ENCODE assay signal across 8 mouse cellular contexts in the genomic region with DNA sequence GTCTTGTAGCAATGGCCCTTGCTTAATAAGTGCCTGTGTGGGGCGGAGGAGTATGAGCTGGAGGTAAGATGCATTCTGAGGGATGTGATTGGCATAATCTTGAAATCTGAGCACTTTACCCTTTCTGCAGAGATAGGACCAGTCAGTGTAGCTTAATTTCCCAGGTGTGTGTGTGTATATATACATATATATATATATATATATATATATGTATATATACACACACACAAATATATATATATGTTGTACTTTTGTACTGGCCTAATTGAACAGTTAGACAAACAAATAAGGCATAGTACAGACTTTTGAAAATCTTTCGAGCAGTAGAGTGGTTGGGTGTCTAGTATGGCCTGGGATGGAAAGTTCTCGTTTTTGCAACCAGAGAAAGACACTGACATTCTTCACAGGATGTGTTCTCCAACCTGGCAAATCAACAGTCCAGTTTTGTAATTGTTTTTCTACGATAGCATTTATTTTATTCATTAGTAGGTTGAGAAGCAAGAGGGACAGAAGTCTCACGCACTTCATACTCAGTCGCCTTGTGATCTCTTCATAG. TPM values are rescaled to one million over a fixed set of nuclear protein-coding genes. Genes with fewer than 3 reads are reported as not detected.
DNase-seq lines count a peak whose midpoint lies in the region; ATAC-seq lines count a peak whose summit lies in the region.

No protein-coding gene starts in this region.

- peak overlapping the region; percentile 96 for H3K4me2 ChIP-seq in kidney, embryonic 14.5 days (replicated peaks; ENCODE audit: low read depth, low read length)
- peak overlapping the region; percentile 75 for H3K4me2 ChIP-seq in hindbrain, embryonic 14.5 days (replicated peaks)
- H3K4me2 ChIP-seq in midbrain, embryonic 13.5 days (replicated peaks): peak overlapping the region; percentile 85

- no peak overlapping the region for H3K27ac ChIP-seq in kidney, embryonic 14.5 days (ENCODE audit: low read depth, low read length)
- H3K27ac ChIP-seq in embryonic facial prominence, embryonic 10.5 days (replicated peaks): peak overlapping the region; percentile 87
- H3K27ac ChIP-seq in hindbrain, embryonic 14.5 days: peak overlapping the region; percentile 55
- H3K27ac ChIP-seq in midbrain, embryonic 13.5 days: peak overlapping the region; percentile 76

- no peak for DNase-seq in kidney, adult 11 months
- no peak for DNase-seq in embryonic facial prominence, embryonic 10.5 days (ENCODE audit: low spot score)
- DNase-seq in hindbrain, embryonic 14.5 days (ENCODE audit: low spot score): no peak
- no peak for DNase-seq in adrenal gland, postnatal 10 days
- no peak for DNase-seq in T-cell, adult 2 months (ENCODE audit: low spot score)

- H3K4me1 ChIP-seq in kidney, embryonic 14.5 days (ENCODE audit: control insufficient read depth, insufficient read depth, low read length): peaks cover 4% of the 10 kb centered on the region; the same call in 1 of the 2 replicates
- peaks cover 18% of the 10 kb centered on the region for H3K4me1 ChIP-seq in embryonic facial prominence, embryonic 10.5 days
- H3K4me1 ChIP-seq in hindbrain, embryonic 14.5 days (replicated peaks; ENCODE audit: control insufficient read depth, insufficient read depth, low read length): peaks cover 11% of the 10 kb centered on the region
- H3K4me1 ChIP-seq in midbrain, embryonic 13.5 days (replicated peaks): peaks cover 22% of the 10 kb centered on the region

- ATAC-seq in kidney, embryonic 14.5 days (ENCODE audit: low FRiP score, low TSS enrichment): peak; percentile 34
- ATAC-seq in hindbrain, embryonic 14.5 days (ENCODE audit: low FRiP score): no peak; the same call in 1 of the 2 replicates
- ATAC-seq in midbrain, embryonic 13.5 days: no peak; the same call in 1 of the 2 replicates
- ATAC-seq in megakaryocyte-erythroid progenitor cell, adult 5-6 weeks (replicated peaks; ENCODE audit: low FRiP score, low TSS enrichment, poor library complexity, severe bottlenecking): no peak

- no peaks in the 10 kb centered on the region for H3K36me3 ChIP-seq in kidney, embryonic 14.5 days (ENCODE audit: control insufficient read depth, insufficient read depth, low read length)
- peaks cover 10% of the 10 kb centered on the region for H3K36me3 ChIP-seq in embryonic facial prominence, embryonic 10.5 days (replicated peaks)
- peaks cover 5% of the 10 kb centered on the region; the same call in 1 of the 2 replicates for H3K36me3 ChIP-seq in hindbrain, embryonic 14.5 days (replicated peaks; ENCODE audit: control insufficient read depth, insufficient read depth)
- H3K36me3 ChIP-seq in midbrain, embryonic 13.5 days: 0 out of 2 replicates have a peak, but pooled peaks cover 3% of the 10 kb centered on the region

- WGBS in kidney, embryonic 14.5 days: 53% methylated on average over 6 of the region's 6 CpGs
- WGBS in embryonic facial prominence, embryonic 10.5 days: 56% methylated on average over 6 of the region's 6 CpGs
- 53% methylated on average over 6 of the region's 6 CpGs for WGBS in hindbrain, embryonic 14.5 days
- WGBS in midbrain, embryonic 13.5 days: 52% methylated on average over 6 of the region's 6 CpGs

- H3K9ac ChIP-seq in kidney, embryonic 14.5 days (ENCODE audit: low read depth, low read length): peak overlapping the region; percentile 58; the same call in 1 of the 2 replicates
- peak overlapping the region; percentile 66 for H3K9ac ChIP-seq in hindbrain, embryonic 14.5 days
- H3K9ac ChIP-seq in midbrain, embryonic 13.5 days (replicated peaks): peak overlapping the region; percentile 77

- no peaks in the 10 kb centered on the region; the same call in 1 of the 2 replicates for H3K27me3 ChIP-seq in kidney, embryonic 14.5 days (ENCODE audit: control insufficient read depth, insufficient read depth, low read length)
- H3K27me3 ChIP-seq in embryonic facial prominence, embryonic 10.5 days (replicated peaks; ENCODE audit: low read depth, poor library complexity, severe bottlenecking): peaks cover 18% of the 10 kb centered on the region
- no peaks in the 10 kb centered on the region for H3K27me3 ChIP-seq in hindbrain, embryonic 14.5 days (ENCODE audit: control insufficient read depth, insufficient read depth, low read length)
- peaks cover 6% of the 10 kb centered on the region; the same call in 1 of the 2 replicates for H3K27me3 ChIP-seq in midbrain, embryonic 13.5 days

- peak overlapping the region; percentile 66 for H3K4me3 ChIP-seq in kidney, embryonic 14.5 days (ENCODE audit: low read length)
- H3K4me3 ChIP-seq in embryonic facial prominence, embryonic 10.5 days: peak overlapping the region; percentile 85
- peak overlapping the region; percentile 64 for H3K4me3 ChIP-seq in hindbrain, embryonic 14.5 days (replicated peaks; ENCODE audit: low read length)
- H3K4me3 ChIP-seq in midbrain, embryonic 13.5 days (replicated peaks): peak overlapping the region; percentile 77

- H3K9me3 ChIP-seq in kidney, embryonic 14.5 days (ENCODE audit: control insufficient read depth, low read length): no peaks in the 10 kb centered on the region
- H3K9me3 ChIP-seq in embryonic facial prominence, embryonic 10.5 days: no peaks in the 10 kb centered on the region
- no peaks in the 10 kb centered on the region for H3K9me3 ChIP-seq in hindbrain, embryonic 14.5 days (ENCODE audit: control insufficient read depth, low read length)
- no peaks in the 10 kb centered on the region for H3K9me3 ChIP-seq in midbrain, embryonic 13.5 days

RNA-seq across cellular contexts. Expression of a gene that starts 0.4 kb away (rescaled TPM):
- 1.5 and 5.5 TPM in 2 replicates for polyA plus RNA-seq in kidney, embryonic 14.5 days (2014; fragmentation: Nextera tagmentation; extraction: Ambion mirVana)
- 2.3 and 2.9 TPM in 2 replicates for polyA plus RNA-seq in embryonic facial prominence, embryonic 10.5 days (2016; fragmentation: Nextera tagmentation; extraction: Ambion mirVana)
- polyA plus RNA-seq in hindbrain, embryonic 14.5 days (2014; fragmentation: Nextera tagmentation; extraction: Ambion mirVana): 10.8 and 11.7 TPM in 2 replicates
- 5.8 and 8.3 TPM in 2 replicates for polyA plus RNA-seq in midbrain, embryonic 13.5 days (2015; fragmentation: Nextera tagmentation; extraction: Ambion mirVana)
- total RNA-seq in adrenal gland, postnatal 10 days (2021): 1 to 10 TPM; 2.6 to 5.0 TPM
- total RNA-seq in megakaryocyte-erythroid progenitor cell, adult 5-6 weeks (2014; fragmentation: Nextera tagmentation): not detected in 2 replicates
- total RNA-seq in megakaryocyte-erythroid progenitor cell, adult 5-6 weeks (2017): not detected in 2 replicates

RNA-seq across cellular contexts. Expression of a gene that starts 29.9 kb away (rescaled TPM):
- polyA plus RNA-seq in kidney, embryonic 14.5 days (2014; fragmentation: Nextera tagmentation; extraction: Ambion mirVana): 15.6 and 23.8 TPM in 2 replicates
- 6.4 and 8.6 TPM in 2 replicates for polyA plus RNA-seq in embryonic facial prominence, embryonic 10.5 days (2016; fragmentation: Nextera tagmentation; extraction: Ambion mirVana)
- polyA plus RNA-seq in hindbrain, embryonic 14.5 days (2014; fragmentation: Nextera tagmentation; extraction: Ambion mirVana): 6.2 and 7.1 TPM in 2 replicates
- 5.6 and 6.6 TPM in 2 replicates for polyA plus RNA-seq in midbrain, embryonic 13.5 days (2015; fragmentation: Nextera tagmentation; extraction: Ambion mirVana)
- total RNA-seq in adrenal gland, postnatal 10 days (2021): 10 to 100 TPM; 23.8 to 24.2 TPM
- total RNA-seq in megakaryocyte-erythroid progenitor cell, adult 5-6 weeks (2014; fragmentation: Nextera tagmentation): not detected in 2 replicates
- total RNA-seq in megakaryocyte-erythroid progenitor cell, adult 5-6 weeks (2017): not detected in 2 replicates
